Mouse (Mus musculus): Measurements from ENCODE around the gene Peg12.

- TF ChIP-seq EP300 (IDR thresholded peaks at IDR 0.05; ENCODE audit: low read length) (no peak), POLR2A (IDR thresholded peaks at IDR 0.05; ENCODE audit: low read depth, low read length) (no peak)
These were observed 45.2 kb downstream of the Peg12 start for GRCm38 (mm10) chr7:62419105-62419492.
